Mouse (Mus musculus): ENCODE measurements at regions not wholly inside any gene's neighbourhood (a gene's known extent, or its start where the extent isn't known, plus 50 kb on each side); places are given as distances from the start of the nearest gene placed in this dataset.

DNA sequence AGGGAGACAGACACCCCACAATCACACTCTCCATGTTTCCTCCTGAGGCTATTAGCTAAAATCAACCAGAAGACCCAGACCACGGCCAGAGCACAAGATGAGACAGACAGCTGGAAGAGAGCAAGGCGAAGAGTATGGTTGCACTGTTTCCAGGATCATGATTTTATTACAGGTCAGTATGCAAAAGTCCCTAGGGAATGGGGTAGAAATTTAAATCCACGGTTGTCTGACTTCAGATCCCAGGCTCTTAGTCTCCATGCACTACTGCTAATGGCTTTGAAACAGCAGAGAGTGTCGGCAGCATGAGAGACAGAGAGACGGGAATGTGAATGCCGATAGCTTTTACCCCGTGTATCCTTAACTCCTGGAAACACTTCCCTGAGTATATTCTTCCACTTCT lies 105.2 kb downstream of the Mettl11b start:
- no peak overlapping the region for H3K27ac ChIP-seq (replicated peaks)
- no peak overlapping the region for H3K4me2 ChIP-seq (replicated peaks; ENCODE audit: low read depth)
- ATAC-seq (ENCODE audit: low FRiP score, low TSS enrichment) (no peak), DNase-seq (ENCODE audit: low spot score) (no peak)
- H3K36me3 ChIP-seq (ENCODE audit: control insufficient read depth, insufficient read depth, low read length): no peaks in the 10 kb centered on the region
- H3K27me3 ChIP-seq (ENCODE audit: control insufficient read depth, insufficient read depth, low read length): no peaks in the 10 kb centered on the region
- no peak overlapping the region for H3K9ac ChIP-seq (ENCODE audit: low read length)
- TF ChIP-seq CTCF (IDR thresholded peaks at IDR 0.05; ENCODE audit: low read depth) (no peak), EP300 (optimal IDR thresholded peaks at IDR 0.05) (no peak)
- 68% methylated on average over 7 of the region's 7 CpGs for WGBS
- no peak overlapping the region for H3K4me3 ChIP-seq (ENCODE audit: low read depth, low read length)
- H3K4me1 ChIP-seq (replicated peaks; ENCODE audit: control insufficient read depth, insufficient read depth): no peaks in the 10 kb centered on the region
- H3K9me3 ChIP-seq (ENCODE audit: control insufficient read depth, low read length): no peaks in the 10 kb centered on the region

- Histone ChIP-seq H3K9me3 (ENCODE audit: control insufficient read depth, low read length) (no peaks in the 10 kb centered on the region), H3K27me3 (ENCODE audit: control insufficient read depth, insufficient read depth, low read length) (no peaks in the 10 kb centered on the region), H3K27ac (replicated peaks) (no peak overlapping the region), H3K36me3 (ENCODE audit: control insufficient read depth, insufficient read depth, low read length) (no peaks in the 10 kb centered on the region), H3K4me3 (ENCODE audit: low read depth, low read length) (no peak overlapping the region), H3K4me1 (replicated peaks; ENCODE audit: control insufficient read depth, insufficient read depth) (no peaks in the 10 kb centered on the region), H3K9ac (ENCODE audit: low read length) (no peak overlapping the region), H3K4me2 (replicated peaks; ENCODE audit: low read depth) (no peak overlapping the region)
- ATAC-seq (ENCODE audit: low FRiP score, low TSS enrichment): no peak
- WGBS: 56% methylated on average over 3 of the region's 3 CpGs
- DNase-seq (ENCODE audit: low spot score): no peak
- TF ChIP-seq CTCF (IDR thresholded peaks at IDR 0.05; ENCODE audit: low read depth) (no peak), EP300 (optimal IDR thresholded peaks at IDR 0.05) (no peak)
These were observed 106.9 kb downstream of the Mettl11b start for GRCm38 (mm10) chr1:163618132-163618531.

DNA sequence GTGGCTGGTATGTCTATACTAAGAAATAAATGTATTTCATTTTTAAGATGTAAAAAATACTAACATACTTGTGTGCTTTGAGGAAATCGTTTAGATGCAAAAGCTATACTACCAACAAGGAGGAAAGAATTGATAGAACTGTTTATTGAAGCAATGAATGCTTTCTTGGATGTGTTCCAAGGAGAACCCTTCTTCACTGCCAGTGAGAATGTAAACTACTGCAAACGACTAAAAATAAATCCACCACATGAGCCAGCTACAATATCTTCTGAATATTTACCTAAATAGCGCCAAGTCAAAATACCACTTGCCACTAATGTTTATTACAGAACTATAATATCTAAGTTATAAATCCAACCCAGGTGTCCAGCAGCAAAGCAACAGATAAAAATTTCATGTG lies 108.4 kb downstream of the Mettl11b start:
- WGBS: 32% methylated on average over 3 of the region's 3 CpGs
- ATAC-seq (ENCODE audit: low FRiP score, low TSS enrichment): no peak
- Histone ChIP-seq H3K9me3 (ENCODE audit: control insufficient read depth, low read length) (no peaks in the 10 kb centered on the region), H3K36me3 (ENCODE audit: control insufficient read depth, insufficient read depth, low read length) (no peaks in the 10 kb centered on the region), H3K4me2 (replicated peaks; ENCODE audit: low read depth) (no peak overlapping the region), H3K27ac (replicated peaks) (no peak overlapping the region), H3K27me3 (ENCODE audit: control insufficient read depth, insufficient read depth, low read length) (no peaks in the 10 kb centered on the region), H3K9ac (ENCODE audit: low read length) (no peak overlapping the region), H3K4me3 (ENCODE audit: low read depth, low read length) (no peak overlapping the region), H3K4me1 (replicated peaks; ENCODE audit: control insufficient read depth, insufficient read depth) (no peaks in the 10 kb centered on the region)
- DNase-seq (ENCODE audit: low spot score): no peak
- TF ChIP-seq EP300 (optimal IDR thresholded peaks at IDR 0.05) (no peak), CTCF (IDR thresholded peaks at IDR 0.05; ENCODE audit: low read depth) (no peak)

GRCm38 (mm10) chr1:163608429-163608828 lies 116.6 kb downstream of the Mettl11b start:
- no peaks in the 10 kb centered on the region for H3K27me3 ChIP-seq (ENCODE audit: control insufficient read depth, insufficient read depth, low read length)
- WGBS: 91% methylated on average over 1 of the region's 1 CpGs

DNA sequence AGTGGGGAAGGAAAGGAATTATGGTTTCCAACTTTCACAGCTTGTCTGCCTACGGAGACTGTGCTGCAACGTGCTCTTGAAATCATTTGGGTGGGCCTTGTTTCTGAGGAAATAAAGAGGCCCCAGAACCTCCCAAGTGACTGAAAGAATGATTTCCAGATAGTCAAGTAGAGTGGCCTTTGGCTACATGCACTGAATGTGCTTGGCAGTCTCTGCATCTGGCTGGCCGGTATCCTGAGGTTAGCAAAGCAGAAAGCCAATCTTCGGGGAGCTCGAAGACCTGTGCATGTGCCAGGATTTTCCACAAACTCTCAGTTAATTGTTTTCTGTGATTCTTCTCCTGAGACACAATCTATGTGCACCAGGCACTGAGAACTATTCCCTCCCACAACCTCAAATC lies 117.3 kb downstream of the Mettl11b start:
- H3K9me3 ChIP-seq (ENCODE audit: control insufficient read depth, low read length): no peaks in the 10 kb centered on the region
- H3K27me3 ChIP-seq (ENCODE audit: control insufficient read depth, insufficient read depth, low read length): no peaks in the 10 kb centered on the region
- no peaks in the 10 kb centered on the region for H3K36me3 ChIP-seq (ENCODE audit: control insufficient read depth, insufficient read depth, low read length)
- no peak overlapping the region for H3K4me2 ChIP-seq (replicated peaks; ENCODE audit: low read depth)
- no peak overlapping the region for H3K4me3 ChIP-seq (ENCODE audit: low read depth, low read length)
- no peak overlapping the region for H3K27ac ChIP-seq (replicated peaks)
- no peaks in the 10 kb centered on the region for H3K4me1 ChIP-seq (replicated peaks; ENCODE audit: control insufficient read depth, insufficient read depth)
- no peak for ATAC-seq (ENCODE audit: low FRiP score, low TSS enrichment)
- TF ChIP-seq EP300 (optimal IDR thresholded peaks at IDR 0.05) (no peak), CTCF (IDR thresholded peaks at IDR 0.05; ENCODE audit: low read depth) (no peak)
- WGBS: 70% methylated on average over 5 of the region's 5 CpGs
- DNase-seq (ENCODE audit: low spot score): no peak
- no peak overlapping the region for H3K9ac ChIP-seq (ENCODE audit: low read length)

More at GRCm38 (mm10) chr1:163608429-163608828, 116.6 kb downstream of the Mettl11b start:
- H3K9me3 ChIP-seq (ENCODE audit: control insufficient read depth, low read length): no peaks in the 10 kb centered on the region
- H3K4me3 ChIP-seq (ENCODE audit: low read depth, low read length): no peak overlapping the region
- no peak for ATAC-seq (ENCODE audit: low FRiP score, low TSS enrichment)
- no peak for DNase-seq (ENCODE audit: low spot score)
- H3K9ac ChIP-seq (ENCODE audit: low read length): no peak overlapping the region
- H3K36me3 ChIP-seq (ENCODE audit: control insufficient read depth, insufficient read depth, low read length): no peaks in the 10 kb centered on the region
- H3K4me1 ChIP-seq (replicated peaks; ENCODE audit: control insufficient read depth, insufficient read depth): no peaks in the 10 kb centered on the region
- H3K27ac ChIP-seq (replicated peaks): no peak overlapping the region
- no peak overlapping the region for H3K4me2 ChIP-seq (replicated peaks; ENCODE audit: low read depth)
- TF ChIP-seq CTCF (IDR thresholded peaks at IDR 0.05; ENCODE audit: low read depth): no peak
- no peak for TF ChIP-seq EP300 (optimal IDR thresholded peaks at IDR 0.05)

DNA sequence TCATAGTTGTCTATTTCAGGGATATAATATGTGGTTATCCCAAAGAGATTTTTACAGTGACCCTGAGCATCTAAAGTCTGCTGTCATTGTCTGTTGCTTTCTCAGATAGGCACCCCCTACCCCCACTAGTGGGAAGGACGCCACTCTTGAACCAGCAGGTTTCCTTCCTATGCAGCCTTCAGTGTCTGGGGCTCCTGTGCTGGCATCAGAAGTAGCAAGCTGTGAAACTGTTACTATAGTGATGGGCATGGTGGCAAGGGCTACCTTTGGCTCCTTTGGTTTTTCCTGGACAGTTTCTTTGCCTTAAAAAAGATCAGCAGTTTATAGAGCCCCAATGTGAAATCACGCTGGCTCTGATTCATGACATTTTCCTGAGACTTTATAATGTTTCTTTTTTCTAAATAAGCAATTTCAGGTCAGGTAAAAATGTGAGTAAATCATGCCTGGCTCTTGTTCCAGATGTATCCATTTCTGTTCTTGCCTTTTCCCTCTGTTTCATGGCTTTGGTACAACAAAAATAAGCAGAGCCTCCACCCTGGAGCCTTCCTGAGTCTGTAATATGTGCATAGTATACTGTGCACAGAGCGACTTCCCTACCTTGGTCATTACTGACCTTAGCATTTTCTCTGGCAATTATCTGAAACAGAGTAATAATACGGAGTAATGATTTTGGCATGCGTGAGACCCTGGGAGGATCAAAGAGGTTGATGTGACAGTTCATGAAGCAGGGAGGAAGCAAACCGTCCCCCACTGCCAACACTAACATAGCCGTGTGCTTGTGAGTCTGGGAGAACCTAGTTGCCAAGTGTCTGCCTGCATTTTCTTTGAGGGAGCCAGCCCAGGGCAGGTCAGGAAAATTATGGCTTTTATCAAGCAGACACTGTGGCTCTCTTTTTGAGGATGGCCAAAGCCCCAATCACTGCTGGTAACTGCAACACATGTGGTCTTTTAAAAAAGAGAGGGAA lies 124.8 kb downstream of the Mettl11b start:
- H3K4me1 ChIP-seq (replicated peaks; ENCODE audit: control insufficient read depth, insufficient read depth): no peaks in the 10 kb centered on the region
- H3K27me3 ChIP-seq (ENCODE audit: control insufficient read depth, insufficient read depth, low read length): no peaks in the 10 kb centered on the region
- H3K4me3 ChIP-seq (ENCODE audit: low read depth, low read length): no peak overlapping the region
- 58% methylated on average over 7 of the region's 7 CpGs for WGBS
- no peaks in the 10 kb centered on the region for H3K9me3 ChIP-seq (ENCODE audit: control insufficient read depth, low read length)
- no peak for TF ChIP-seq CTCF (IDR thresholded peaks at IDR 0.05; ENCODE audit: low read depth)
- TF ChIP-seq EP300 (optimal IDR thresholded peaks at IDR 0.05): no peak
- DNase-seq (ENCODE audit: low spot score) (no peak), ATAC-seq (ENCODE audit: low FRiP score, low TSS enrichment) (no peak)
- no peak overlapping the region for H3K9ac ChIP-seq (ENCODE audit: low read length)
- H3K36me3 ChIP-seq (ENCODE audit: control insufficient read depth, insufficient read depth, low read length): no peaks in the 10 kb centered on the region
- no peak overlapping the region for H3K4me2 ChIP-seq (replicated peaks; ENCODE audit: low read depth)
- no peak overlapping the region for H3K27ac ChIP-seq (replicated peaks)

Measured in stomach, postnatal 0 days (tissue).